Mouse (Mus musculus) cerebellum, adult 2 months (tissue): ENCODE measurements at regions not wholly inside any gene's neighbourhood (a gene's known extent, or its start where the extent isn't known, plus 50 kb on each side); places are given as distances from the start of the nearest gene placed in this dataset.

Experiments
- CTCF ChIP-seq: fragments of 200-500 bp; IDR thresholded peaks from 2 replicates; pipeline ENCODE4 v1.5.1; 2011; ENCODE audit warnings: low read depth, mild to moderate bottlenecking, control low read depth, low read length, moderate library complexity, borderline replicate concordance; ENCODE audit not compliant: insufficient read depth
- POLR2A ChIP-seq: fragments of 200-500 bp; IDR thresholded peaks from 2 replicates; pipeline ENCODE4 v1.6.1; 2011; ENCODE audit warnings: low read length, control low read depth, borderline replicate concordance; ENCODE audit not compliant: insufficient read depth

DNA sequence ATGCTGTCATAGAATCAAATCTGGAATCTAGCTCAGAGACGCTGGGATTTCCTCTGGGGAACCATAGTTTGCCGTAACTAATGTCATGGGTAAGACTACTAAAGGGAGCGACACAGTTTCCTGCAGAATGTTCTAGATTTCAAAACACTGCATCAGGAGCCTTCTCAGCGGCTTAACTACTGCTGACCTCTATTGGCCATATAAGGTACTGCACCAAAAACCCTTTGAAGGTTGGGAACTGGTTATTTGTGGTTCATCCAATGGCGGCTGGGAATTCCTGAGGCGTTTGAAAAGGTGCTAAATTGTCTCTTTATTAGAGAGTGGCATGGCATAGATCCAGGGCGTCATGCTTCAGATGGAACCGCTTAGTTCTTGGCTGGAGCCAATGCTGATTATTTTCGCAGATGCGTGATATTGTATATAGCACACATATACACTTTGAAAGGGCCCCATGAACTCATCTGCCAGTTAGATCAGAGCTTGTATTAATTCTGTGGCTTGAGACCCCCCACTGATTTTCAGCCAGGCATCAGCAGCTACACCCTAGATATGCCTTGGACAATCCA is 308.4 kb downstream of the Foxa2 start:
- TF ChIP-seq CTCF (peak; percentile 45; the same call in 1 of the 2 replicates), POLR2A (no peak)
